In the genomic region with DNA sequence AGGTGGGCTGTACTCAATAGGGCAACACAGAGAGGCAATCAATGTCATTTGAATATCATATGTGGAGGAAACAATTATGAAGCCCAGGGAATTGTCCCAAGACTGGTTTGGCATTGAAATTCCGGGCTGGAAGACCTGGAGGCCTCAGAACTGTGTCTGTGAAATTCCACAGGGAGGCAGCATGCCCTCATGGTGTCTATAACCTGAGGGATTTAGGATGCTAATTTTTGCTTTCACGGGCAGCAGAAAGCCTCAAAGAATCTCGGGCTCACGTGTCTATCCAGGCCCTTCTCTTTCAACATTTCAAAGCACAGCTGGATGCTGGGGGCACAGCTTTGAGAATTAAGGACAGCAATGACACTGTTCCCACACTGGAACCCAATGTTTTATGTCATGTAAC, we compare ENCODE assay signal across 8 mouse cellular contexts. TPM values are rescaled to one million over a fixed set of nuclear protein-coding genes. Genes with fewer than 3 reads are reported as not detected.
DNase-seq lines count a peak whose midpoint lies in the region; ATAC-seq and TF ChIP-seq lines count a peak whose summit lies in the region.

No protein-coding gene starts in this region.

- no peak overlapping the region for H3K4me3 ChIP-seq in heart, embryonic 10.5 days
- H3K4me3 ChIP-seq in midbrain, postnatal 0 days (ENCODE audit: low read depth, low read length): no peak overlapping the region

- TF ChIP-seq CTCF in midbrain, postnatal 0 days (IDR thresholded peaks at IDR 0.05): peak; percentile 74

- intact Hi-C loops in heart, postnatal 36 days (cut with DNase I): loop anchor here (1.0 to 10.0 kb wide), 4 partner anchors 96 to 1843 kb away; no protein-coding TSS in a partner anchor

- no peaks in the 10 kb centered on the region for H3K9me3 ChIP-seq in heart, embryonic 10.5 days
- no peaks in the 10 kb centered on the region for H3K9me3 ChIP-seq in midbrain, postnatal 0 days (ENCODE audit: low read length)

- no peak for ATAC-seq in midbrain, postnatal 0 days (ENCODE audit: low FRiP score)
- ATAC-seq in inflammation-experienced regulatory T-cells, adult 6 months: no peak

- DNase-seq in heart, embryonic 10.5 days (ENCODE audit: low spot score): peak; percentile 75
- DNase-seq in heart, adult 11 months: no peak
- peak; percentile 58 for DNase-seq in ES-CJ7 (ENCODE audit: low read depth, low spot score)
- peak; percentile 21 for DNase-seq in cerebellum, adult 11-12 months
- peak; percentile 7 to 27 for DNase-seq in heart, postnatal 36 days
- DNase-seq in midbrain, postnatal 0 days (ENCODE audit: low spot score): peak; percentile 60
- no peak for DNase-seq in thymus, adult 18-20 months

- H3K36me3 ChIP-seq in heart, embryonic 10.5 days: no peaks in the 10 kb centered on the region
- no peaks in the 10 kb centered on the region for H3K36me3 ChIP-seq in midbrain, postnatal 0 days (ENCODE audit: insufficient read depth, low read length)

- no peak overlapping the region for H3K27ac ChIP-seq in heart, embryonic 10.5 days
- H3K27ac ChIP-seq in midbrain, postnatal 0 days (ENCODE audit: low read depth, low read length): no peak overlapping the region

- 0 out of 2 replicates have a peak, but pooled peaks cover 5% of the 10 kb centered on the region for H3K27me3 ChIP-seq in heart, embryonic 10.5 days (ENCODE audit: insufficient read depth, poor library complexity, severe bottlenecking)
- no peaks in the 10 kb centered on the region for H3K27me3 ChIP-seq in midbrain, postnatal 0 days (ENCODE audit: insufficient read depth, low read length)

- WGBS in heart, embryonic 10.5 days: 27% methylated on average over 4 of the region's 4 CpGs
- WGBS in midbrain, postnatal 0 days: 4% methylated on average over 4 of the region's 4 CpGs

- no peak overlapping the region for H3K4me2 ChIP-seq in midbrain, postnatal 0 days (ENCODE audit: low read depth, low read length, poor library complexity, severe bottlenecking)

- H3K9ac ChIP-seq in midbrain, postnatal 0 days (replicated peaks; ENCODE audit: low read length, poor library complexity, severe bottlenecking): no peak overlapping the region

- H3K4me1 ChIP-seq in heart, embryonic 10.5 days: no peaks in the 10 kb centered on the region
- no peaks in the 10 kb centered on the region for H3K4me1 ChIP-seq in midbrain, postnatal 0 days (ENCODE audit: insufficient read depth, low read length)

RNA-seq across cellular contexts. Expression of gene Mitf, which starts 45.5 kb away (rescaled TPM):
- 10.7 and 17.9 TPM in 2 replicates for polyA plus RNA-seq in heart, embryonic 10.5 days (2016; fragmentation: Nextera tagmentation; extraction: Ambion mirVana)
- 10 to 100 TPM; 52.0 to 60.2 TPM for total RNA-seq in heart, postnatal 36 days (2021)
- 2.8 and 3.1 TPM in 2 replicates for total RNA-seq in midbrain, postnatal 0 days (2014; rRNA removed)
- 0.74 and 1.1 TPM in 2 replicates for polyA plus RNA-seq in midbrain, postnatal 0 days (2015; fragmentation: Nextera tagmentation; extraction: Ambion mirVana)
- under 1 TPM; 0.11 to 0.56 (median 0.36) TPM for polyA plus RNA-seq in inflammation-experienced regulatory T-cells, adult 6 months (2017; shearing (Covaris generic))

Comparison
In these comparisons a context has a peak if more than half of its experiments do, and no peak if none do; other contexts are left out.
1. DNase-seq: peak in heart, embryonic 10.5 days (single experiment), ES-CJ7 (single experiment), cerebellum, adult 11-12 months (single experiment), heart, postnatal 36 days (2 of 2) and midbrain, postnatal 0 days (single experiment); none in heart, adult 11 months (single experiment) and thymus, adult 18-20 months (0 of 2).